Mouse (Mus musculus) lung, adult 2 months (tissue): ENCODE results near the gene Slc29a3. TPM values are rescaled to one million over a fixed set of nuclear protein-coding genes. Genes with fewer than 3 reads are reported as not detected.
"Not testable (repeated sequence)": the region's sequence is repeated elsewhere in the genome, so short reads cannot be mapped to it uniquely, and the experiment has no call there.

Experiments
- DNase-seq: peaks from one replicate; pipeline ENCODE4 v3.0.0; 2022
- H3K4me1 ChIP-seq: fragments of 200-500 bp; 2 replicates; pipeline ENCODE4 v1.6.1; 2011; ENCODE audit warnings: low read length; ENCODE audit not compliant: control insufficient read depth, insufficient read depth
- H3K4me3 ChIP-seq: fragments of 200-500 bp; replicated peaks from 2 replicates; pipeline ENCODE3; 2011; ENCODE audit warnings: low read depth, mild to moderate bottlenecking, control low read depth, low read length; ENCODE audit errors: extremely low read depth
- CTCF ChIP-seq: fragments of 200-500 bp; IDR thresholded peaks from 2 replicates; pipeline ENCODE4 v1.5.1; 2011; ENCODE audit warnings: mild to moderate bottlenecking, low read length, control low read depth; ENCODE audit not compliant: insufficient read depth
- POLR2A ChIP-seq: fragments of 200-500 bp; IDR thresholded peaks from 2 replicates; pipeline ENCODE4 v1.6.1; 2011; ENCODE audit warnings: low read depth, mild to moderate bottlenecking, control low read depth, low read length, borderline replicate concordance; ENCODE audit errors: extremely low read depth
- WGBS: fragments of 180-500 bp; shearing (Covaris S2); methylation state at CpG from one replicate; pipeline ENCODE4 v1.1.7; 2018; 5-methylcytosine and 5-hydroxymethylcytosine counted together
- polyA plus RNA-seq: library from polyadenylated mRNA; depleted of rRNA; stranded (reverse); fragments of >200 nt; gene quantifications from 2 replicates; pipeline ENCODE4 v1.2.3, GENCODE M21; 2012

Gene Slc29a3
- polyA plus RNA-seq, 1 experiment: 10.0 TPM

- TF ChIP-seq POLR2A (no peak), CTCF (no peak)
- 69% methylated on average over 2 of the region's 2 CpGs for WGBS
- DNase-seq: no peak
- no peak overlapping the region for H3K4me3 ChIP-seq
- H3K4me1 ChIP-seq: no peaks in the 10 kb centered on the region; the same call in 1 of the 2 replicates
Observed at GRCm38 (mm10) chr10:60732397-60732861, 20.2 kb downstream of the Slc29a3 start.

- WGBS: 50% methylated on average over 5 of the region's 5 CpGs
- TF ChIP-seq POLR2A (no peak), CTCF (no peak)
- no peak for DNase-seq
- H3K4me1 ChIP-seq: no peaks in the 10 kb centered on the region; the same call in 1 of the 2 replicates
- H3K4me3 ChIP-seq: no peak overlapping the region
Observed at GRCm38 (mm10) chr10:60731742-60732141, 20.9 kb downstream of the Slc29a3 start.

- H3K4me3 ChIP-seq: no peak overlapping the region
- no peaks in the 10 kb centered on the region; the same call in 1 of the 2 replicates for H3K4me1 ChIP-seq
- WGBS: 40% methylated on average over 5 of the region's 5 CpGs
- DNase-seq: no peak
- TF ChIP-seq POLR2A (no peak), CTCF (no peak)
Observed at GRCm38 (mm10) chr10:60727301-60727700, 25.3 kb downstream of the Slc29a3 start.

- no peak for DNase-seq
- TF ChIP-seq CTCF (no peak), POLR2A (no peak)
- no peaks in the 10 kb centered on the region; the same call in 1 of the 2 replicates for H3K4me1 ChIP-seq
- H3K4me3 ChIP-seq: no peak overlapping the region
- 86% methylated on average over 3 of the region's 3 CpGs for WGBS
Observed at GRCm38 (mm10) chr10:60726896-60727295, 25.7 kb downstream of the Slc29a3 start.

DNA sequence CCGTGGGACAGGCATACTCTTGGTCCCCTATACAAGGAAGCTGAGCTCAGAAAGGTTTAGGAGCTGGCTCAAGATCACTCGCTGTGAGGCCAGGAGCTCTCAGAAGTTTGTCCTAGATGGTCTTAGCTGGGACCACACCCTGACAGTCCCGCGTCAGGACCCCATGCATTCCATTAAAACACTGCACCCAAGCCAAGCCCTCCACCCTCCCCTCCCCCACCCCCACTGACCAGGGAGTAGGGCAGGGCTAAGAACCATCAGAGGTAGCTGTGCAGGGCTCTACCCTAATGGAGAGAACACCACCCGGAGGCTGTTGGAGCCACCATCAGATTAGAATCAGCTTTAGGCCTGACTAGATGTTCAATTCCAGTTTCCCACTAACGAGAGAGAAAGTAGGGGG is 28.1 kb downstream of the Slc29a3 start:
- 87% methylated on average over 6 of the region's 6 CpGs for WGBS
- no peaks in the 10 kb centered on the region; the same call in 1 of the 2 replicates for H3K4me1 ChIP-seq
- no peak overlapping the region for H3K4me3 ChIP-seq
- DNase-seq: no peak
- TF ChIP-seq CTCF (no peak), POLR2A (no peak)

- Histone ChIP-seq H3K4me3 (no peak overlapping the region), H3K4me1 (no peaks in the 10 kb centered on the region)
- TF ChIP-seq POLR2A (no peak), CTCF (no peak)
- no peak for DNase-seq
- WGBS: 56% methylated on average over 1 of the region's 1 CpGs
Observed at GRCm38 (mm10) chr10:60723345-60723744, 29.2 kb downstream of the Slc29a3 start.

- TF ChIP-seq CTCF (no peak), POLR2A (no peak)
- no peaks in the 10 kb centered on the region for H3K4me1 ChIP-seq
- H3K4me3 ChIP-seq: no peak overlapping the region
- DNase-seq: no peak
- 70% methylated on average over 12 of the region's 12 CpGs for WGBS
Observed at GRCm38 (mm10) chr10:60721640-60722039, 31.0 kb downstream of the Slc29a3 start.

DNA sequence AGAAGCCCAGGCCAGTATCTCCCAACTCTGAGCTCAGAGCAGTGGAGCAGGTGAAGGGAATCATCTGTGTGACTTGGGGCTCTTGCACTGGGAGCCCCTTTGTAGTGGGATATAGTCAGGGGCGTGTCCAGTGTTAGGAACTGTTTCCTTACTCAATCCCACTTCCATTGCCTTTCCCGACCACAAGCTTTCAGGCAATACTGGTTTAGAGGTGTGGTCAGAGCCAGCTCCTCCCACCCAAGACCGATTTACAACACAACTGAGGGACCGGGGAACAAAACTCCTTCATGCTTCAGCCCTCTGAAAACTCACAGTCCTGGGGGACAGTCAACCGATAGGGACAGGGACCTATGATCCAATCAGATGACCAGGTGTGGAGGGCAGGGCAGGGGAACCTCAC is 32.1 kb downstream of the Slc29a3 start:
- Histone ChIP-seq H3K4me3 (no peak overlapping the region), H3K4me1 (no peaks in the 10 kb centered on the region)
- TF ChIP-seq POLR2A (no peak), CTCF (no peak)
- 79% methylated on average over 5 of the region's 5 CpGs for WGBS
- no peak for DNase-seq

DNA sequence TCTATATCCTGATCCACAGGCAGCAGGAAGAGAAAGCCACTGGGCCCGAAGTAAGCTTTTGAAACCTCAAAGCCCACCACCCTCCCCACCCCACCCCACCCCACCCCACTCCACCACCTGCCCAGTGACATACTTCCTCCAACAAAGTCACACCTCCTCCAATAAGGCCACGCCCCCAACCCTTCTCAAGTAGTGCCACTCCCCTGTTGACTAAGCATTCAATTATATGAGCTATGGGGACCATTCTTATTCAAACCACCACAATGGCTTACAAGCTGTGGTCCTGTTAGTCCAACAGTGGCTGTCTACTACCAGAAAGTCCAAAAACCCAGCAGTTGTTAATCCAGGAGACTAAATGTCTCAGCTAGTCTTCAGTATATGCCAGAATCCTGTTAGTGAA is 34.1 kb downstream of the Slc29a3 start:
- DNase-seq: no peak
- TF ChIP-seq POLR2A: no peak
- TF ChIP-seq CTCF: no peak
- Histone ChIP-seq H3K4me1 (no peaks in the 10 kb centered on the region), H3K4me3 (no peak overlapping the region)
- WGBS: 90% methylated on average over 2 of the region's 2 CpGs

DNA sequence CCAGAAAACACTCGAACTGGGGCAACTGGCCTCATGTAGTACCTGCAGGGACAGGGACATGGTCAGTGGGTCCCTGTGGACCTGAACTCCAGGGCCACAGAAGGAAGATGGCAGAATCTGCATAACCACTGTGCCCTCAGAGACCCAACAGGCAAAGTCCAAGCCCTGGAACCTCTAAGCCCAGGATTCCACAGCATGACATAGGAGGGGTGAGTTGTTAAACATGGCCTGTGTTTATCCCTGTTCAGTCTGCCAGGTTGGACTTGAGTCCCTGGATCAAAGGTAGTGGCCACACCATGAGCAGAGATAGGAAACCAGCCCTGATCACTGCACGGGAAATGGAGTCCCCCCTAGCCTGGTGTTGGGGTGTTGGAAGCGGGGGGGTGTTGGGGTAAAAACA is 36.1 kb downstream of the Slc29a3 start:
- no peak for DNase-seq
- 93% methylated on average over 3 of the region's 3 CpGs for WGBS
- TF ChIP-seq POLR2A (no peak), CTCF (no peak)
- Histone ChIP-seq H3K4me3 (no peak overlapping the region), H3K4me1 (no peaks in the 10 kb centered on the region)

DNA sequence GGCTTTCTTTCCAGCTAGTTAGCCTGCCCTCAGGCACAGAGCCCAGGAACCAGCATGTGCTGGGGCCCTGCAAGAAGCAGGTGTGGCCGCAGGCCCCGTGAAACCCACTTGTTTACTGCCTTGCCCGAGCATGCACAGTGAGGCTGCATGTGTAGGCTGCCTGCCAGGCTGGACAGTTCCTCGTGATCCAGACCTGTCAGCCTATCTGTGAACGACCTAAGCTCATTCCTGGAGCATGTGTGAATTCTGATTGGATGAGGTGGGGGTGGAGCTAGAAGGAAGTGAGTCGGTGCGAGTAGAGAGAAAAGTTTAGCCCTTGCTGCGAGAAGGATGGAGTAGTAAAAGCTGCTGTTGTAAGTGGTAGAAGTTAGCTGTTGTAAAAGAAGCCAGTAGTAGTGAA is 40.3 kb downstream of the Slc29a3 start:
- 51% methylated on average over 8 of the region's 8 CpGs for whole genome bisulfite sequencing
- not testable (repeated sequence) for H3K4me3 ChIP-seq, H3K4me1 ChIP-seq, DNase-seq
